Mouse (Mus musculus): ENCODE measurements around the gene Tlr5. TPM values are rescaled to one million over a fixed set of nuclear protein-coding genes. Genes with fewer than 3 reads are reported as not detected.

Gene Tlr5
- 4.4 TPM for polyA plus RNA-seq (2014; fragmentation: Illumina TruSeq; extraction: RNeasy Lipid Tissue Mini Kit (QIAGEN cat#74804); ENCODE audit: low read depth, low replicate concordance)

GRCm38 (mm10) chr1:182954287-182955046, at the start of gene Tlr5:
Tlr5 (plus strand) TSS chr1:182954788.

Other genes with a start within 250 kb of the Tlr5 start
- not detected for gene Ccdc185, start 205.6 kb upstream of the Tlr5 start, polyA plus RNA-seq (2014; fragmentation: Illumina TruSeq; extraction: RNeasy Lipid Tissue Mini Kit (QIAGEN cat#74804); ENCODE audit: low read depth, low replicate concordance)
- gene Susd4, start 190.9 kb upstream of the Tlr5 start, polyA plus RNA-seq (2014; fragmentation: Illumina TruSeq; extraction: RNeasy Lipid Tissue Mini Kit (QIAGEN cat#74804); ENCODE audit: low read depth, low replicate concordance), result not detected